Mouse (Mus musculus) hindbrain, postnatal 0 days (tissue): Measurements from ENCODE around the gene Ryr2. TPM values are rescaled to one million over a fixed set of nuclear protein-coding genes. Genes with fewer than 3 reads are reported as not detected.
A peak's percentile ranks its signal among the peaks of the same experiment; 100 is the strongest.

Source experiments
- ATAC-seq: fragments of 200-750 bp; cut with Nextera tagmentation; 2 replicates; pipeline ENCODE4 v1.8.0; 2017; ENCODE audit warnings: mild to moderate bottlenecking, moderate TSS enrichment, moderate library complexity
- DNase-seq: peaks from one replicate; pipeline ENCODE4 v3.0.0-alpha.2; 2015; ENCODE audit warnings: low spot score
- H3K27ac ChIP-seq: fragments of 300-500 bp; sonication (generic); 2 replicates; pipeline ENCODE4 v1.5.1; 2014; ENCODE audit warnings: mild to moderate bottlenecking
- H3K27me3 ChIP-seq: fragments of 300-500 bp; sonication (generic); 2 replicates; pipeline ENCODE4 v1.6.1; 2014; ENCODE audit warnings: low read length, mixed read lengths; ENCODE audit not compliant: insufficient read depth
- H3K36me3 ChIP-seq: fragments of 300-500 bp; sonication (generic); 2 replicates; pipeline ENCODE4 v1.6.1; 2014; ENCODE audit warnings: low read length, mixed read lengths; ENCODE audit not compliant: insufficient read depth
- H3K4me1 ChIP-seq: fragments of 300-500 bp; sonication (generic); 2 replicates; pipeline ENCODE4 v1.6.1; 2014; ENCODE audit warnings: antibody characterized with exemption, low read length, mixed read lengths; ENCODE audit not compliant: insufficient read depth
- H3K4me2 ChIP-seq: fragments of 300-500 bp; sonication (generic); 2 replicates; pipeline ENCODE4 v1.6.1; 2014; ENCODE audit warnings: low read depth, mild to moderate bottlenecking, low read length, moderate library complexity, mixed read lengths
- H3K4me3 ChIP-seq: fragments of 300-500 bp; sonication (generic); 2 replicates; pipeline ENCODE4 v1.5.1; 2014; ENCODE audit warnings: low read length
- H3K9ac ChIP-seq: fragments of 300-500 bp; sonication (generic); replicated peaks from 2 replicates; pipeline ENCODE4 v1.6.1; 2014; ENCODE audit warnings: mild to moderate bottlenecking, low read length, moderate library complexity, mixed read lengths
- H3K9me3 ChIP-seq: fragments of 300-500 bp; sonication (generic); 2 replicates; pipeline ENCODE4 v1.6.1; 2016; ENCODE audit warnings: low read length, mixed read lengths
- CTCF ChIP-seq: IDR thresholded peaks from 2 replicates; pipeline ENCODE4 v1.5.1; 2016; ENCODE audit warnings: antibody characterized with exemption, control low read depth, low read depth
- WGBS: fragments of 180-500 bp; shearing (Covaris S2); extraction: QIAGEN DNeasy Blood & Tissue Kit; methylation state at CpG from one replicate; pipeline ENCODE4 v1.1.7; 2014; 5-methylcytosine and 5-hydroxymethylcytosine counted together
- polyA plus RNA-seq: library from polyadenylated mRNA; unstranded; fragments of >200 nt; fragmentation: Nextera tagmentation; extraction: Ambion mirVana; gene quantifications from 2 replicates; pipeline ENCODE4 v1.2.1, GENCODE M21; 2015
- total RNA-seq: library from RNA; depleted of rRNA; stranded (reverse); fragments of >200 nt; gene quantifications from 2 replicates; pipeline ENCODE4 v1.2.3, GENCODE M21; 2014

Gene Ryr2
- total and polyA plus RNA-seq, 2 experiments from 2014 or later: 3.8 to 29.8 TPM

DNA sequence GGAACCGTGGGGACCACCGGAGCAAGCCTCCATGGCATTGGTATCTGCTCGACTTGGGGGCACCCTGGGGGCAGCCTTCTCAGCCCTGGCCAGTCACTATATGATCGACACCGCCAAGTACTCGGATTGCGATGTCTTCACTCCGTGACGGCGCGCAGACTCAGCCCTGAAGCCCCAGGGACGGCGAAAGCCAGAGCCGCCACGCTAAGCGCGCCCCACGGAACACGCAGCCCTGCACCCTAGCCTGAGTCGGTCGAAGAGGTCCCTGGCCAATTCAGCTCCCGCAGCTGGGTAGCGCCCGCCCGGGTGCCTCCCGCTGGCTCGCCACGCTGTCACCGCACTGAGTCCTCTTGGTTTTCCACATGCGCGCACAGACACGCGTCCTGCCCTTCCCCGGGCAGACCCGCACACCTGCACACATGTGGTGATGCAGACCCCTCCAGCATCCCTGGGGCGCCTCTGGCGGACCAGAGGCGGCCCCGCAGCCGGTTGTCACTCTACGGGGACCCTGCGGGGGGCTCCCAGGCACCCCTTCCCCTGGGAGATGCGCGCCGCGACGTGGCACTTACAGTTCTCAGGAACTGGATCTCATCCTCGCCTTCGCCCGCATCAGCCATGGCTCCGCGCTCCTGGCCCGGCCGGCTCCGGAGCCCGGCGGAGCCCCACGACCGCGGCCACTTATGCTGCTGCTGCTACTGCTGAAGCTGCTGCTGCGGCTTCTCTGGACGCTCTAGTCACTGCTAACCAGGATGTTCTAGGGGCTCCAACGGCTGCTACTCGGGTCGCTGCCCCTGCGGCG, 716 bp downstream of the Ryr2 start:
- DNase-seq: peak; percentile 79
- H3K27me3 ChIP-seq: no peaks in the 10 kb centered on the region
- under 1% methylated on average over 67 of the region's 67 CpGs for WGBS
- H3K27ac ChIP-seq: peak overlapping the region; percentile 79
- peak overlapping the region; percentile 69 for H3K4me3 ChIP-seq
- H3K4me1 ChIP-seq: peaks cover 2% of the 10 kb centered on the region; the same call in 1 of the 2 replicates
- no peaks in the 10 kb centered on the region for H3K9me3 ChIP-seq
- H3K4me2 ChIP-seq: peak overlapping the region; percentile 67
- no peaks in the 10 kb centered on the region for H3K36me3 ChIP-seq
- 0 out of 2 replicates have a peak, but pooled peaks have one; percentile 14 for TF ChIP-seq CTCF
- peak overlapping the region; percentile 66 for H3K9ac ChIP-seq
- peak; percentile 78 for ATAC-seq

- TF ChIP-seq CTCF: peak; percentile 15; the same call in 1 of the 2 replicates
- DNase-seq (peak; percentile 48), ATAC-seq (peak; percentile 33)
- 4% methylated on average over 17 of the region's 17 CpGs for WGBS
- Histone ChIP-seq H3K27ac (peak overlapping the region; percentile 79; the same call in 1 of the 2 replicates), H3K36me3 (no peaks in the 10 kb centered on the region), H3K4me1 (peaks cover 2% of the 10 kb centered on the region; the same call in 1 of the 2 replicates), H3K4me2 (peak overlapping the region; percentile 67), H3K4me3 (peak overlapping the region; percentile 69), H3K9me3 (no peaks in the 10 kb centered on the region), H3K27me3 (no peaks in the 10 kb centered on the region), H3K9ac (peak overlapping the region; percentile 66)
Measured at GRCm38 (mm10) chr13:12105231-12105829, 1.4 kb downstream of the Ryr2 start.

DNA sequence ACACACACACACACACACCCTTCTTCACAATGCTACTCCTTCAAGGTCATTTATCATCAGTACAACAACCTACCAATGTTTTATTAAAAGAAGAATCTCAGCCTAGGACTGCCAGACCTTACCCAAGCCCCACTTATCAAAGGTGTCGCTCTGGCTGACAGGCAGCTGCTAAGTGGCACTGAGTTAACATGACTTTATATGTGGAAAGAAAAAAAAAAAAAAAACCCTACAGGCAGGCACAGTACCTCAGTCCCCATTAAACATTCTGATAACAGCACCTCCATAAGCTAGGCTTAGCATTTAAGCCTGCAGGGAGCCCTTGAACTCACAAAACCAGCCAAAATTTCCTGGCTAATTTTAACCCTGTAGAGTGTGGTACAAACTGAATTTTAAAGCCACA, 2.4 kb downstream of the Ryr2 start:
- no peaks in the 10 kb centered on the region for H3K27me3 ChIP-seq
- TF ChIP-seq CTCF: no peak
- peak overlapping the region; percentile 67 for H3K4me2 ChIP-seq
- H3K9me3 ChIP-seq: no peaks in the 10 kb centered on the region
- 48% methylated on average over 1 of the region's 1 CpGs for WGBS
- no peak overlapping the region for H3K27ac ChIP-seq
- peak overlapping the region; percentile 69 for H3K4me3 ChIP-seq
- H3K9ac ChIP-seq: 0 out of 2 replicates have a peak overlapping the region, but pooled peaks have one; percentile 5
- H3K4me1 ChIP-seq: peaks cover 2% of the 10 kb centered on the region; the same call in 1 of the 2 replicates
- DNase-seq: no peak
- H3K36me3 ChIP-seq: no peaks in the 10 kb centered on the region
- no peak for ATAC-seq

DNA sequence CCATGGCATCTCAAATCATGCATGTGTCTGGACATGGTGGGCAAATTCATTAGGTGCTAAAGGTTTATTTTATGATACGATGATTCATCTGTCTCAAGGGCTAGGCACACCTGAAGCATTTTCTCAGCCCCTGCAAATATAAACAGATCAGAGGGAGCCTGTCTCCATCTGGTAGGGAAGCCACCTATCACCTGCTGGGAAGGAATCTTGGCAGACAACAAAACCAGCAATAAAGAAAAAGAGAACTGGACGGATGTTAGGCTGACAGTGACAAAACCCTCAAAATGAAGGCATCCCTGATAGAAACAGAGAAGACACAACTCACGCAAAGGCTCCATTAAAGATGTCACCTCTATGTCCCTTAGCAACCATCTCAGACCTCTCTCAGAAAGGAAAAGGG, 3.7 kb downstream of the Ryr2 start:
- H3K27ac ChIP-seq: no peak overlapping the region
- H3K36me3 ChIP-seq: no peaks in the 10 kb centered on the region
- H3K4me2 ChIP-seq: peak overlapping the region; percentile 67; the same call in 1 of the 2 replicates
- ATAC-seq: no peak
- H3K9me3 ChIP-seq: no peaks in the 10 kb centered on the region
- DNase-seq: no peak
- H3K4me3 ChIP-seq: no peak overlapping the region
- H3K9ac ChIP-seq: no peak overlapping the region
- 46% methylated on average over 3 of the region's 3 CpGs for WGBS
- no peaks in the 10 kb centered on the region for H3K27me3 ChIP-seq
- no peak for TF ChIP-seq CTCF
- peaks cover 2% of the 10 kb centered on the region; the same call in 1 of the 2 replicates for H3K4me1 ChIP-seq

DNA sequence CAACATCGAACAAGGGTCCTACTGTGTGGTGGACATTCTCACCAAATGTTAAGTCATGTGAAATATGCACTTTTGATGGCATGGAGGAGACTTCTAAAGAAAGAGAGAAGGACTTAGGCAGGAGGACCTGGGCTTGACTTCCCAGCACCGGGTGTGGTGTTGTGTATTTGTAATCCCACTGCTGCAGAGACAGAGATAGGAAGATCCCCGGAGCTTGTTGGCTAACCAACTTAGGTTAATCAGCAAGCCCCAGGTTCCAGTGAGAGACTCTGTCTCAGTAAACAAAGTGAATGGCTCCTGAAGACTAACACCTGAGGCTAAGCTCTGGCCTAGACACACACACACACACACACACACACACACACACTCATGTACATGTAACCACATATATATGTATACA, 7.3 kb downstream of the Ryr2 start:
- no peak for TF ChIP-seq CTCF
- H3K4me1 ChIP-seq: no peaks in the 10 kb centered on the region
- ATAC-seq: no peak
- no peak overlapping the region for H3K4me2 ChIP-seq
- H3K36me3 ChIP-seq: no peaks in the 10 kb centered on the region
- no peak overlapping the region for H3K4me3 ChIP-seq
- no peak for DNase-seq
- H3K27ac ChIP-seq: no peak overlapping the region
- 91% methylated on average over 3 of the region's 3 CpGs for WGBS
- H3K9me3 ChIP-seq: no peaks in the 10 kb centered on the region
- H3K27me3 ChIP-seq: no peaks in the 10 kb centered on the region
- no peak overlapping the region for H3K9ac ChIP-seq

- no peak for ATAC-seq
- Histone ChIP-seq H3K4me2 (no peak overlapping the region), H3K4me3 (no peak overlapping the region), H3K36me3 (no peaks in the 10 kb centered on the region), H3K9me3 (no peaks in the 10 kb centered on the region), H3K4me1 (no peaks in the 10 kb centered on the region), H3K9ac (no peak overlapping the region), H3K27ac (no peak overlapping the region), H3K27me3 (no peaks in the 10 kb centered on the region)
- DNase-seq: no peak
- WGBS: 90% methylated on average over 1 of the region's 1 CpGs
- no peak for TF ChIP-seq CTCF
Measured at GRCm38 (mm10) chr13:12098981-12099380, 7.8 kb downstream of the Ryr2 start.
